Mouse (Mus musculus) spleen, postnatal 4 days (tissue): Measurements from ENCODE around the gene Fzd7.
A peak's percentile ranks its signal among the peaks of the same experiment; 100 is the strongest.
"Not testable (repeated sequence)": the region's sequence is repeated elsewhere in the genome, so short reads cannot be mapped to it uniquely, and the experiment has no call there.

ENCODE experiments used
- DNase-seq, 2 experiments: peaks; one replicate each; pipeline ENCODE4 v3.0.0; 2022; ENCODE audit warnings: low spot score in 2 of 2

Gene Fzd7

DNA sequence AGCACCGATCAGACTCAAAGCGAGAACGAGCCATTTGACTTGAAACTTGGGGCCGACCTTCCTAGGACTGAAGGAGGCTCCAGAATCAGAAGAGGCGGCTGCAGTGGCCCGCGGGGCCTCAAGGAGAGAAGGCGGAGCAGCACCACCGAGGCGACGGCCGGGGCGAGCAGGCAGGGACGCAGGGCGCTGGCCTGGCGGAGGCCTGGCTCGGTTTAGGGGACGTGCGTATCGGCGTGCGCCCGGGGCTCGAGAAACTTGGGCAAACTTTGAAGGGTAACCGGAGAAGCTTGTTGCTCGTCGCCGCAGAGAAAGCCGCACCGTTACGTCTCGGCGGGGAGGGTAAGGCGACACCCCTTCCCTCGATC, at the start of gene Fzd7:
Gene Fzd7, plus strand, starts transcription at position 94 of the 365 bp plus-strand sequence.
- peak; percentile 43 to 82 for DNase-seq

DNA sequence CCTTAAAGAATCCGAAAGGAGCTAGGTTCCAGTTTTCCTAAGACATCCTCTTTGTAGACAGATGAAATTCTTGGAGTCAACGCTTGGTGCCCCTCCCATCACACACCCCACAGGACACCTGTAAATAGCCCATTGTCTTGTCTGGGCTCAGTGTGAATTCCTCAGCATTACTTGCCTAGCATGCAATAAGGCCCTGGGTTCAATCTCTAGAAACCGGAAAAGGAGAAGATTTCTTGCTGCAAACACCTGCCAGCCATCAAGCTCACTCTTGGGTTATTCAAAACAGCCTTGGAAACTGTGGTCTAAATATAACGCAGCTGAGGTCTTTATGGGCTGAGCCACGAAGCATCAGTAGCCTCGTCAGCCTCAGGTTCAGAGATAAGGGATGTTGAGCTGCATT, 48.9 kb upstream of the Fzd7 start:
- no peak for DNase-seq

- no peak for DNase-seq
Measured at GRCm38 (mm10) chr1:59434071-59434470, 48.2 kb upstream of the Fzd7 start.

- no peak for DNase-seq
Measured at GRCm38 (mm10) chr1:59435270-59435669, 47.0 kb upstream of the Fzd7 start.

GRCm38 (mm10) chr1:59436321-59436720, 45.9 kb upstream of the Fzd7 start:
- no peak for DNase-seq

DNA sequence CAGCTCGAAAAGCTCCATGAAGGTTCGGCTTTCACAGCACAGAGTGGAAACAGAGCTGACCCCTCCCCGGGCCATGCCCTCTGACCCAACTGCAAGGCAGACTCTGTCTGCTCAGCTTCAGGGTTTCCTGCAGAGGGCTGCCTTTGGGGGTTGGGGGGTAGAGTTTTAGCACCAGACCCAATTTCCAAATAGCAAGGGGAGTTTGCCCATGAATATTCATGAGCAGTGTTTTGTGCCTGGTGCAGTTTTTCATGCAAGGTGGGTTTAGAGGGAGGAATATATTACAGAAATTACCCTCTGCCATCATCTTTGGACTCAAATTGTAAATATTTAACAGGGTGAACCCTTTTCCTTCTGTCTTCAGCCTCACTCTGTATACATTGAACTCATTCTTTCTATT, 44.3 kb upstream of the Fzd7 start:
- DNase-seq, result no peak

DNA sequence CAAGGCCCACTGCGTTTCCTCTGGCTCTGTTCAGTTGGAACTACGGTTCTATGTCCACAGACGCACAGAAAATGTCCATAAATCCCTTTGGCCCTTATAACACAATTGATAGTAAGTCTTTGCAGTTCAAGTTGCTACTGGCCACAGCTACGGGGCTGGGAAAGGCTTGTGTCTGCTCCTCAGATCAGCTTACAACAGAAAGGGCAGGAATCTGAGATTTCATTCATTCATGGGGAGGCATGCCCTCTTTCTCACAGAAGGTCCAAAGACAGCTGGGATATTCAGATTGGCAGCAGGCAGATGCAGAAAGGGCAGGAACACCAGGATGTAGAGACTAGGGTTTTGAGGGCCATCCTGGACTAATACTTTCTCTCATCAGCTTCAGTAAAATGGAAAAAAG, 43.9 kb upstream of the Fzd7 start:
- no peak for DNase-seq

DNA sequence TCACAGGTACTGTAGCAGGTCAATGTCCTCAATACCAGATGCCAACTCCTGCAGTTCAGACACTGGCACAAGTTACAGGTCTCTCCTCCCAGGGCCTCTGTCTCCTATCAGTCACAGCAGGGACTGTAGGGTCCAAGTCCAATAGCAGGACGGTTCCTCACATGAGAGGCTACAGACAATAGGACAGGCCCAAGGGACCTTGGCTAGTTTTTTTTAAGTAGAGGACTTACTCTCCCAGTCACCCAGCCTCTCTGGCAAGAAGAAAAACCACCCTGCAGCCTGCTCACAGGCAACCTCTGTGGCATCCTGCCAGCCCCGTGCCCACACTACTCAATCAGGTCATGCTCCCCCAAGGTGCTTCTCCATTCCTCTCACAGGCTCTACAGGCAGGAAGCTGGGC, 43.0 kb upstream of the Fzd7 start:
- DNase-seq, result no peak

- no peak for DNase-seq
Measured at GRCm38 (mm10) chr1:59439941-59440340, 42.3 kb upstream of the Fzd7 start.

DNA sequence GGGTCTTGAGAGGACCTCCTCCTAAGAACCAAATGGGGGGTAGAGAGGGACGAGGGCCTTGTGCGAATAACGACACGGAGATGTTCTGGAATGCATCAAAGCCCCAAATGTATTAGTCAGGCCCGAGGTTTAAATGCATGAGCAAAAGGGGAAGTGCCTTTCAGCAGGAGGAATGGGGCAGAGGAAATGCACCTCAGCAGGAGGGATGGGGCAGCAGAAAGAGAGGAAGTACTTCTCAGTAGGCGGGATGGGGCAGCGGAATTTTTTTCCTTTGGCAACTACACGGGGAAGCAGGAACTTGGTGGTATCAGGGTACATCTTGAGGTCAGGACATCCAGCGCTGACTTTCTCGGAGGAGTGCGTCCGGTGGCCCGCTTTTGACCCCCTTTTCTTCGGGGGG, 39.5 kb upstream of the Fzd7 start:
- DNase-seq, result not testable (repeated sequence)

DNA sequence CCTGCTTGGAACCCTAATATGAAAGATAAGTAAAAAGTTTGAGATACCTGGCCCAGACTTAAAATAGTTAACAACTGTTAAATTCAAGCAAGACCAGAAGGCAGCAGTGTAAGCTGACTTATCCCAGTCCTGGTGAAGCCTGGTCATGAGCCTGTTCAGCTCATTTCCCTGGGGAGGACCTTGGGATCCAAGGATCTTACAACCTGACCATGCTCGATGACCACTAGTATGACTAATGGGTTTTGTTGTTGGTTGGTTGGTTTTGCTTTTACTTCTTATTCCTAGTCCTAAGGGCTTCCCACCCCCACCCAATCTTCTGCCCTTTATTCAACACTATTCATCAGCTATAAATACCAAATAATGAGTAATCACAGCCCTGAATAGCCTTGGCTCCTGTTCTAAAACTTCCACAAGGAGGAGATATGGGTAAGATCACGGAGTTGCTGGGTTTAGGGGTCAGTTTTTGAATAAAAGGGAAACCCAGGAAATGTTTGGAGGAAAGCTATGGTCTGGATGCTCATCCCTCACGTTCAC, 38.0 kb upstream of the Fzd7 start:
- no peak for DNase-seq

DNA sequence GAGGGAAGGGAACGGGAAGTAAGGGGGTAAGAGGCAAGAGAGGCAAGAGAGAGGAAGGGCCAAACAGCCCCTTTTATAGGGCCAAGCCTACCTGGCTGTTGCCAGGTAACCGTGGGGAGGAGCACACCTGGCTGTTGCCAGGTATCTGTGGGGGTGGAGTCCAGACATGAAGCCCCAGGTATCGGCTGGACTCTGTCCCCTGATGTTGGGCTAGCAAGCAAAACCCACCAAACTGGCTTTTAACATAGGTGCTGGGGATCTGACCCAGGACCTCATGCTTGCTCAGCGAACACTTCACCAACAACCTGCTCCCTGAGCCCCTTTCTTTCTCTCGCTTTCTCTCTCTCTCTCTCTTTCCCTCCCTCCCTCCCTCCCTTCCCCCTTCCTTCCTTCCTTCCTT, 37.0 kb upstream of the Fzd7 start:
- DNase-seq, result no peak

GRCm38 (mm10) chr1:59448497-59449270, 33.5 kb upstream of the Fzd7 start:
- DNase-seq, result no peak

GRCm38 (mm10) chr1:59449423-59449822, 32.8 kb upstream of the Fzd7 start:
- no peak for DNase-seq

DNA sequence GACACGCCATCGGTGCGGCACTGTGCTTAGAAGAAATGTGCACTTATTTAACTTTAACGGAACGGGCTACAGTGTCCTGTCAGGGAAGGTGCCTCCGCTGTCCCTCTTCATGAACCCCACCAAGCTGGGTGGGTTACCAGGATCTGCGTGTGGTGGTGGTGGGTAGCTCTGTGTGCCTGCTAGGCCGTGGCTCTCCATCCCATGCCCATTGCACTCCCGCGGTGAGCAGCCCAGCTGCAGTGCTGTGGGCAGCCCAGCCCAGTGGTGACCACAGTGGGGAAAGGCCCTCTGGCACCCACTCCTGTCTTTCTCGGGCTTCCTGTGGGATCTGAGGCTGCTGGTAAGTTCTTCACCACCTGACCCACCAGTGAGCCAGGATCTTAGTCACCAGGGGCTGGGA, 31.3 kb upstream of the Fzd7 start:
- no peak for DNase-seq

DNA sequence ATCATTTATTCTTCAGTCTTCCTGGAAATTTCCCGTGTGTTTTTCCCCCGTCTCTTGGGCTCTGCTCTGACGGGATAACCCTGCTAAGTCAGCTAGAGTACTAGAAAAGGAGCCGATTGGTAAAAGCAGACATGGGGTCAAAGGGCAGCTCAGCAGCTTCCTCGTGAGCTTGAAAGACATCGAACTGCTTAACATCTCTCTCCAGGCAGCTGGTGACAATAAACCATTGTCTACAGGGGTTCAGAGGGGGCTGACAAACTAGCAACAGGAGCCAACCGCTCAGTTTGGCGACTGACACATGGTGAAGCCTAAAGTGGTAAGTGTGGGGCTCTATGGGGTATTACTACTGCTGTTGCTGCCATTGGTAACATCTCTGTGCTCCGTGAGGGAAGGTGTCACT, 30.6 kb upstream of the Fzd7 start:
- no peak for DNase-seq

GRCm38 (mm10) chr1:59456825-59457224, 25.4 kb upstream of the Fzd7 start:
- no peak for DNase-seq

- DNase-seq, result no peak
Measured at GRCm38 (mm10) chr1:59457873-59458272, 24.4 kb upstream of the Fzd7 start.

DNA sequence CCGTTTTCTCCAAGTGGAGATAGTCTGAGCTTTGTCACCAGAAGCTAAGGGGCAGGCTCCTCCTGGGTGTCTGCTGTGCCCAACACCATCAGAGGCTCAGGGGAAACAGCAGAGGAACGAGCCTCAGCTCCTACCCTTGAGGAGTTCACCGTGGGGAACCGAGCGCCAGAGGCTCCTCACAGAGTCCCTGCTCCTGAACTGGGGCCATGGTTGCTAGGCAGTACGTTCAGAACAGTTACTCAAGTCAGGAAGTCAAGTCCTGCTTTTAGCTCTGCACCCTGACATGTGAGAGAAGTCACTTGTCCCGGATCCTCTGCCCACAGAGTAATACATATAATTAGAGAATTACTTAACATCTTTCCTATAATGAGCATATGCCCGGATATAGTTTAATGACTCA, 23.3 kb upstream of the Fzd7 start:
- no peak for DNase-seq

DNA sequence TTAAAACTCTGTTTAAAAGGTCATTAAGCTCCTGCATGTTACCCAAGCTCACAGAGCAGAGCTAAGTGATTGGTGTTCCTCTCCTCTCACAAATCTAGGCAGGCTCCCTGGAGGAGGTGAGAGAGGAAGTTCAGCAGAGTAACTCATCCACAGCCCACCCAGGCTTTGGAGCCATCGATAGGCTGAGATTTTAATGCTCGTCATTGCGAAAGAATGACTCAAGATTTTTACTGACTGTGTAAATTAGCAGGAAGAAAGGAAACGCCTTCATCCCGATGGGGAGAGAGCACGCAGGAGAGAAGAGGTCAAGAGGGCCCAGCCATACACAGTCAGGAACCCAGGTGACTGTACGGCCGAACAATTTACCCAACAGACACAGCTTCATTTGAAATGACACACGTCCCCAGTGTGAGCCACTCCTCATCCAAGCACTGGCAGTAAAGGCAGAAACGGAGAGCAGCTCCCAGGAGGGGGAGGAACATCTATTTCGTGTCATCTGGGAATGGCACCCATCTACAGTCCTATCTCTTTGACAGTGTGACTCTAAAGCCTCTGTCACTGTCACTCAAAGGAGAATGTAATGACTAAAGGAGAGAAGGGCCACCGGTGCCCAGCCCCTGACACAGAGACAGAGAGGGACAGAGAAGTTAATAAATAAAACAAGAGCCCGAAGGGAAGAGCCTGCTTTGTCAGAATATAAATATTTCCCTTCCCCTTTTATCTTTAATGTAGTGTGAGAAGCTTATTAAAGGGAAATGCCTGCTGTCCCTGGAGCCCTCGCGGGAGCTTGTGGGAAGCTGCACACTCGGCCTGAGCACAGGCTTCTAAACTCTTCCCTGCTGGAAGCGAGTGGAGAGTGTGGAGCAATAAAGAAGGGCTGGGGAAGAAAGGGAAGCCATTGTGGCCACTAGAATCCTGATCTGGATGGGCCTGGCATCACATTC, 17.3 kb upstream of the Fzd7 start:
- DNase-seq, result no peak

DNA sequence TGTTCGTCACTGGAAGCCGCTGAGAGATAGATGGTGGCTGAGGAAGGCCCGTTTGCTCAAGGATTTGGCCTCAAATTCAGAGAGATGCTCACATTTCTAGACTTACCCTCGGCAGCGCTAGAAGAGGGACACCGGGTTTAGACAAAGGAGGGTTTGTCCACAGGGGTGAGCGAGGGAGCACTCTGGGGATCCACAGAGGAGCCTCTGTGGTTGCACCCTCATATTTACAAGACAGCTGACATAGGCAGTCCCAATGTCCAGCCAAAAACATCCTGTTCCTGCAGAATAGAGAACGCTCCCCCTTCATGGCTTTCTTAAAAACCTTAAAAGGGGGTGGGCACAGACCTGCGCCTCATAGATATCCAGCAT, 16.6 kb upstream of the Fzd7 start:
- DNase-seq, result no peak

DNA sequence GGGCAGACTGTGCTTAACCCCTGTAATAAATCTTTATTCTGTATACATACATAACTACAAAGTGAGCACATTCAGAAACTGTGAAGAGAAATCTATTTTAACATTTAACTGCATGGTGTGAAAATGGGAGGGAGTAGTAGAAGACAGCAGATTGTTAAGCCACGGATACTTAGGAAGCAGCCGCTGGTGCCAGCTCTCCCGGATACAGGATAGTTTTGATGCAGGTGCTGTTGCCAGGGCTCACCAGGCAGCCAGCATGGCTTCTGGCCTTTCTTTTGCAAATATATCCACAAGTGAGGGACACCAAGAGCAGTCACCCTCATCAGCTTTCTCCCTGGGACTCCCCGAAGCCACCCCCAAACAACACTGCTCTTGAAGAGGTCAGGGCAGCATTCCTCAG, 13.1 kb upstream of the Fzd7 start:
- no peak for DNase-seq

- DNase-seq, result no peak
Measured at GRCm38 (mm10) chr1:59470766-59471165, 11.5 kb upstream of the Fzd7 start.
